Mouse (Mus musculus) heart, embryonic 13.5 days (tissue): ENCODE results near the gene Pde5a. TPM values are rescaled to one million over a fixed set of nuclear protein-coding genes. Genes with fewer than 3 reads are reported as not detected.

Experiments
- ATAC-seq: fragments of 200-750 bp; cut with Nextera tagmentation; 2 replicates; pipeline ENCODE4 v1.8.0; 2017; ENCODE audit warnings: moderate TSS enrichment; ENCODE audit not compliant: insufficient number of reproducible peaks, low FRiP score, low TSS enrichment; ENCODE audit errors: extremely low read depth
- H3K27ac ChIP-seq: fragments of 300-500 bp; sonication (generic); replicated peaks from 2 replicates; pipeline ENCODE4 v1.5.1; 2015; ENCODE audit warnings: moderate library complexity, mild to moderate bottlenecking, inconsistent platforms
- H3K27me3 ChIP-seq: fragments of 300-500 bp; sonication (generic); replicated peaks from 2 replicates; pipeline ENCODE4 v1.6.1; 2015; ENCODE audit warnings: mild to moderate bottlenecking, inconsistent platforms
- H3K36me3 ChIP-seq: fragments of 300-500 bp; sonication (generic); 2 replicates; pipeline ENCODE4 v1.6.1; 2015; ENCODE audit warnings: mild to moderate bottlenecking, inconsistent platforms
- H3K4me1 ChIP-seq: fragments of 300-500 bp; sonication (generic); 2 replicates; pipeline ENCODE4 v1.6.1; 2015; ENCODE audit warnings: inconsistent platforms
- H3K4me2 ChIP-seq: fragments of 300-500 bp; sonication (generic); 2 replicates; pipeline ENCODE4 v1.6.1; 2015; ENCODE audit warnings: inconsistent platforms, mild to moderate bottlenecking, moderate library complexity
- H3K4me3 ChIP-seq: fragments of 300-500 bp; sonication (generic); 2 replicates; pipeline ENCODE4 v1.5.1; 2015; ENCODE audit warnings: moderate library complexity, mild to moderate bottlenecking, inconsistent platforms
- H3K9ac ChIP-seq: fragments of 300-500 bp; sonication (generic); 2 replicates; pipeline ENCODE4 v1.6.1; 2015; ENCODE audit warnings: inconsistent platforms, mild to moderate bottlenecking, moderate library complexity
- H3K9me3 ChIP-seq: fragments of 300-500 bp; sonication (generic); 2 replicates; pipeline ENCODE4 v1.6.1; 2016; ENCODE audit warnings: inconsistent platforms
- WGBS: fragments of 180-500 bp; shearing (Covaris S2); methylation state at CpG from one replicate; pipeline ENCODE4 v1.1.7; 2015; ENCODE audit warnings: mixed read lengths; 5-methylcytosine and 5-hydroxymethylcytosine counted together
- polyA plus RNA-seq: library from polyadenylated mRNA; unstranded; fragments of >200 nt; fragmentation: Nextera tagmentation; extraction: Ambion mirVana; gene quantifications from 2 replicates; pipeline ENCODE4 v1.2.1, GENCODE M21; 2015

Pde5a gene
- polyA plus RNA-seq, 1 experiment from 2014 or later, result 3.2 TPM

DNA sequence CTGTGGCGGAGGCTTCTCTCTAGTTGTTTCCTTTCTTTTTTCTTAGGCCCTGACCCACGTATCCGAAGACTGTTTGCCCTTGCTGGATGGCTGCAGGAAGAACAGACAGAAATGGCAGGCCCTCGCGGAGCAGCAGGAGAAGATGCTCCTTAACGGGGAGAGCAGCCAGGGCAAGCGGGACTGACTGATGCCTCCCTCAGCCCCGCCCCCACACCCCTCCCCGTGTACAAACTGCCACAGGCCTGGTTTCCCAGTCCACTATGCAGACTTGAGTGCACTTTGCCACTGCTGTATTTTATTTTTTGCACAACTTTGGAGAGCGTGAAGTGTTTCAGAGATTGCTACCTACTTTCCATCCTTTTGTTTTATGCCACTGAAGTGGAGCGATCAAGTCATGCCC is 126.4 kb downstream of the Pde5a start:
- 40% methylated on average over 11 of the region's 11 CpGs for WGBS
- peak overlapping the region; percentile 37 for H3K4me2 ChIP-seq

DNA sequence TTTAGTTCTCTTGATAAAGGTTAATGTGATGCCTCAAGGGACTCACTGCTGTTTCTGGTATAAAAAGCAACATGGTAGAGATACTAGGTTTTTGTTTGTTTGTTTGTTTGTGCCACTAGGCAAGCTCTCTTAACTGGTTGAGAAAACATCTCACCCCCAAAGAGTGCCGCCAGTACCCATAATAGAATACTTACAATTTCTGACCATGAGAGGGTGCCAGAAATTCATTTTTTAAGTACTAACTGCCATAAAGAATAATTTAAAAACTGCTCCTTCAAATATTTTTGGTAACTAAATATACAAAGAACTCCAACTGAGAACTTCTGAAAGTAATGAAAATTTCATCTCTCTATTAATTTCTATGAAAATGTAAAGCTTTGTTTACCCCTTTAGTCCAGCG is 131.1 kb downstream of the Pde5a start:
- Histone ChIP-seq H3K9ac (no peak overlapping the region), H3K9me3 (no peaks in the 10 kb centered on the region), H3K27me3 (no peaks in the 10 kb centered on the region), H3K36me3 (no peaks in the 10 kb centered on the region), H3K4me3 (no peak overlapping the region), H3K27ac (no peak overlapping the region), H3K4me1 (peaks cover 5% of the 10 kb centered on the region; the same call in 1 of the 2 replicates), H3K4me2 (no peak overlapping the region)
- 71% methylated on average over 2 of the region's 2 CpGs for WGBS
- no peak for ATAC-seq

More for the DNA sequence above, 126.4 kb downstream of the Pde5a start:
- Histone ChIP-seq H3K36me3 (no peaks in the 10 kb centered on the region), H3K27me3 (no peaks in the 10 kb centered on the region), H3K27ac (no peak overlapping the region), H3K9ac (no peak overlapping the region), H3K4me3 (no peak overlapping the region), H3K9me3 (no peaks in the 10 kb centered on the region), H3K4me1 (peaks cover 5% of the 10 kb centered on the region; the same call in 1 of the 2 replicates)
- ATAC-seq, result no peak

DNA sequence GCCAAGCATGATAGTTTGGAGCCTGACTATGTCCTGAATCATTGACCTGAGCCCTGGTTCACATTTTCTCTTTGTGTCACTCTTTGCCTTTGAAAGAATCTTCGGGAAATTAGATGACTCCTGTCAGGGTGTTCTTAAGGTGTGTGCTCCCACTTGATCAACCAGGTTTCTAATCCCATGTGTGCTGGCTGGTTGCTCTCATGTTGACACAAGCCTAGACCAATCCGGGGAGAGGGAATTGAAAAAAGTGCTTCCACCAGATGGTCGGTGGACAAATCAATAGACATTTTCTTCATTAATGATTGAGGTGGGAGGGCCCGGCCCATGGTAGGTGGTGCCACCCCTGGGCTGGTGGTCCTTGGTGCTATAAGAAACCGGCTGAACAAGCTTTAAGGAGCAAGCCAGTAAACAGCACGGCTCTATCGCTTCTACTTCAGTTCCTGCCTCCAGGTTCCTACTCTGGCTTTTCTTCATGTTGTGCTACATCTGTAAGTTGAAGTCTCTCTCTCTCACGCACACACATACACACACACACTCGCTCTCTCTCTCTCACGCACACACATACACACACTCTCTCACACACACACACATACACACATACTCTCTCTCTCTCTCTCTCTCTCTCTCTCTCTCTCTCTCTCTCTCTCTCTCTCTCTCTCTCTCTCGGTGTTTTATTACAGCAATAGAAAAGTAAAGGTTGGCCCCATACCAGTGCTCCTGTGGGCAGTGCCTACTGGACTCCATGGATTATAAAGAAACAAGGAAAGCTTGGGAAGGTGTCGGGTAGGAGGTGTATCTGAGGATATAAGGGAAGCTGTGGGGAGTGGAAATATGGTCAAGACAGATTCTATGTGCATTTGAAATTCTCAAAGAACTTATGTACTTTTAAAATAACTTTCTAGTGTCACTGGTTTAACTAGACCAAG is 132.1 kb downstream of the Pde5a start:
- Histone ChIP-seq H3K4me2 (no peak overlapping the region), H3K9ac (no peak overlapping the region), H3K4me1 (no peaks in the 10 kb centered on the region), H3K9me3 (no peaks in the 10 kb centered on the region), H3K27ac (no peak overlapping the region), H3K4me3 (no peak overlapping the region), H3K27me3 (no peaks in the 10 kb centered on the region), H3K36me3 (no peaks in the 10 kb centered on the region)
- 81% methylated on average over 12 of the region's 12 CpGs for WGBS
- ATAC-seq, result no peak

DNA sequence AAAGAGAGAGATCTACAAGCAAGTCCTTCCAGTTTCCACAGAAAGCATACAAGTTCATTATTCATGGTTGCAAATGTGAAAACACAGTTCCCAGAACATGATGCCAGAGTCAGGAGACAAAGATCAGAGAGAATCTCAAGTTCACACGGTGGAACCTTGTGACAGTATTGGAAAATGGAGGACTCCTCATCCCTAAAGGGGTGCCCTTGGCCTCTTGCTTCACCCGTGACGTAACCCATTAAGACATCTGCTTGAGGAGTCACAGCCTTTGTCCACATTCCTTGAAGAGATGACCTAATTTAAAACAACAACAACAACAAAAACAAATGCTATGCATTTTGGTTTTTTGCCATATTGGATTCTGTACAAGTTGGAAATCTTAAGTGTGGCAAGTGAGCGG is 136.3 kb downstream of the Pde5a start:
- H3K9ac ChIP-seq, result no peak overlapping the region
- H3K4me3 ChIP-seq, result no peak overlapping the region
- no peak overlapping the region for H3K4me2 ChIP-seq
- H3K27me3 ChIP-seq, result no peaks in the 10 kb centered on the region
- H3K36me3 ChIP-seq, result no peaks in the 10 kb centered on the region
- no peak for ATAC-seq
- H3K4me1 ChIP-seq, result no peaks in the 10 kb centered on the region
- H3K9me3 ChIP-seq, result no peaks in the 10 kb centered on the region
- 71% methylated on average over 4 of the region's 4 CpGs for WGBS
- no peak overlapping the region for H3K27ac ChIP-seq

DNA sequence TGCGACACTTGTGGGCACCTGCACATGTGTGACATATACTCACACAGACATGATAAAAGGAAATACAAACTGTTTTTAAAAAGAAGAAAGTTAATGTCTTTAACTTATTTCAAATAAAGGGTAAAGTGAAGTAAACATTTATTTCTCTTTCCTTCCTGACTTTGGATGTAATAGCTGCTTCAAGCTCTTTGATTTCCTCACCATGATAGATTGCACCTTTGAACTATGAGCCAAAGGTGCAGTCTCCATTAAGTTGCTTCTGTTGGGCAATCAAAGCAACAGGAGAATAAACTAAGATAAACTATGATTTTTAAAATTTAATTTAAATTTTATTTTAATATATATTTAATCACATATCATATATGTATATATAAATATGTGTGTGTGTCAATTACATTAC is 139.5 kb downstream of the Pde5a start:
- H3K4me2 ChIP-seq, result no peak overlapping the region
- H3K4me1 ChIP-seq, result no peaks in the 10 kb centered on the region
- no peaks in the 10 kb centered on the region for H3K27me3 ChIP-seq
- H3K27ac ChIP-seq, result no peak overlapping the region
- no peaks in the 10 kb centered on the region for H3K9me3 ChIP-seq
- H3K9ac ChIP-seq, result no peak overlapping the region
- WGBS, result 100% methylated on average over 1 of the region's 1 CpGs
- H3K4me3 ChIP-seq, result no peak overlapping the region
- no peak for ATAC-seq
- no peaks in the 10 kb centered on the region for H3K36me3 ChIP-seq

DNA sequence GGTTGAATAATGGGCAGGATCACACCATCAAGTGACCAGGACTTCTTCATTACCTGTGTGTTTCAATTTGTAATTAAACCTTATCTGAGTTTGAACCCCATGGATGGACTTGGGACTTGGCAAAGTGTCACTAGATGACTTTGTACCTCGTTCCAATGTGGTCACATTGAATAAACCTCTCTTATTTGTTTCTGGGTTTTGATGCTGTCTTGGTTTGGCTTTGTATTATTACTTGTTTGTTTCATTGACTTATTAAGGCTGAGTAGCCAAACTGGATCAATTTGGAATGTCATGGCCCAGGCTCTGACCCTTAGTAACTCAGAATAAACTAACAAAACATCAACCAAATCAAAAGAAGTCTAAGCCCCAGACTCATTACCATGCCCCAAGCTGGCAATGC is 142.8 kb downstream of the Pde5a start:
- Histone ChIP-seq H3K4me1 (no peaks in the 10 kb centered on the region), H3K9me3 (no peaks in the 10 kb centered on the region), H3K36me3 (no peaks in the 10 kb centered on the region), H3K4me3 (no peak overlapping the region), H3K4me2 (no peak overlapping the region), H3K9ac (no peak overlapping the region), H3K27ac (no peak overlapping the region), H3K27me3 (no peaks in the 10 kb centered on the region)
- ATAC-seq, result no peak
- 78% methylated on average over 1 of the region's 1 CpGs for WGBS

DNA sequence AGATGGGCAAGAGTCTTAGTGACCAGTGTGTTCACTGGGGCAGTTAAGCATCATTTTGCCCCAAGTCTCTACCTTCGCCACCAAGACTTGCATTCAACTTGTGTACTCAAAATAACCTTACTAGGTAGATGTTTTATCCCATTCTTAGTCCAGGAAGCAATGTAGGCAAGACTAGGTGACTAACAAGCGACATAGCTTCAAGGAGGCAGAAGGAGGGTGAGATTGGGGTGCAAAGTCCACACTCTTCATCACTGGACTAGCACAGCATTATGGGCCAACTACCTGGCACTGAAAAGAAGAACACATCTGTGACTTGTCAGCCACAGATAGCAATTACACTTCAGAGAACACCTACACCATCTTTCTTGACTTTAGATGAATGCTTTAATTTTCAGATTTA is 148.1 kb downstream of the Pde5a start:
- Histone ChIP-seq H3K9me3 (no peaks in the 10 kb centered on the region), H3K36me3 (no peaks in the 10 kb centered on the region), H3K4me1 (no peaks in the 10 kb centered on the region), H3K27me3 (no peaks in the 10 kb centered on the region), H3K4me2 (no peak overlapping the region), H3K4me3 (no peak overlapping the region), H3K27ac (no peak overlapping the region), H3K9ac (no peak overlapping the region)
- 68% methylated on average over 2 of the region's 2 CpGs for WGBS
- no peak for ATAC-seq

DNA sequence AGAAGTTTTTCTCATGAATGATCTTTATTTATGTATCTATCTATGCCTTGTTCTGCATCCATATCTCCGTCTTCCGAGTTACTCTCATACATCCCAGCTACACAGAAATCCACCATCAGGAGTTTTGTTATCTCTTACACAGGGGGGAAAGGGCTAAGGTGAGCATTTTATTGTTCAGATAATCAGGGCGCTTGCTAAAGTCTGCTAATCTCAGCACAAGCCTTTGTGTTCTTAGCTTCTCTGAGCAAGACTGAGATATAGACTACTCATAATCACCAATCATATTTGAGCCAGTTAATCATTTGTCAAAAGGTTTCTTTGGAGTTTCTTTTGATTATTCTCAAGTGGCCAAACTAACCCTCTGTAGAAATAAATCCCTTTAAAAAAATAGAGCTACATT is 148.8 kb downstream of the Pde5a start:
- H3K36me3 ChIP-seq, result no peaks in the 10 kb centered on the region
- no peak overlapping the region for H3K27ac ChIP-seq
- H3K9ac ChIP-seq, result no peak overlapping the region
- H3K4me2 ChIP-seq, result no peak overlapping the region
- H3K27me3 ChIP-seq, result no peaks in the 10 kb centered on the region
- H3K4me1 ChIP-seq, result no peaks in the 10 kb centered on the region
- no peaks in the 10 kb centered on the region for H3K9me3 ChIP-seq
- no peak for ATAC-seq
- WGBS, result 67% methylated on average over 3 of the region's 3 CpGs
- H3K4me3 ChIP-seq, result no peak overlapping the region

DNA sequence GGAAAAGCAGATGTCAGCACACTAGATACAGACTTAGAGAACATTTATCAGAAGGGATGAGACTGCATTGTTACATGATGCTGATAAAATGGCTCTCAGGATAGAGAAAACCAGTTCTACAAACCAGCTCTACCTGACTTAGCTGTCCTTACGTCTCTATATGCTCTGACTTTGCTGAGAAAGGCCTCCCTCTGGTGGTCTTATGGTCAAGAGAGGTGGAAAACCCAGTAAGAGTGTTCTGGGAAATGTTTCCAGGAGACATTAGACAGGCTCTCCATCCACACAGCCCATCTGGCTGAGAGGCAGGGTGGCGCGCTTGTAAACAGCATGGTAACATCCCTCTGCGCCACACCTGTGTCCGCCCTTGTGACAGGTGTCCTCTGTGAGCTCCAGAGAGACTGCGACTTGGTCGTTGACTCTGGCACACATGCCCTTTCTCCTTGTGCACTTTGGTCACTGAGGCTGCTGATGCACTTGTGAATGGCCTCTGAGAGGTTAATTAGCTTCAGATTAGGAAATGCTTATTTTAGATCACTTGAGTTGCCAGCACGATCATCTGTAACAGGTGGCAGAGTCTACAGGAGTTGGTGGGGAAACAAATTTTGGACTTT is 150.1 kb downstream of the Pde5a start:
- Histone ChIP-seq H3K9ac (no peak overlapping the region), H3K4me3 (no peak overlapping the region), H3K9me3 (no peaks in the 10 kb centered on the region), H3K4me1 (no peaks in the 10 kb centered on the region), H3K4me2 (no peak overlapping the region), H3K27me3 (no peaks in the 10 kb centered on the region), H3K36me3 (no peaks in the 10 kb centered on the region), H3K27ac (no peak overlapping the region)
- WGBS, result 69% methylated on average over 8 of the region's 8 CpGs
- no peak for ATAC-seq

DNA sequence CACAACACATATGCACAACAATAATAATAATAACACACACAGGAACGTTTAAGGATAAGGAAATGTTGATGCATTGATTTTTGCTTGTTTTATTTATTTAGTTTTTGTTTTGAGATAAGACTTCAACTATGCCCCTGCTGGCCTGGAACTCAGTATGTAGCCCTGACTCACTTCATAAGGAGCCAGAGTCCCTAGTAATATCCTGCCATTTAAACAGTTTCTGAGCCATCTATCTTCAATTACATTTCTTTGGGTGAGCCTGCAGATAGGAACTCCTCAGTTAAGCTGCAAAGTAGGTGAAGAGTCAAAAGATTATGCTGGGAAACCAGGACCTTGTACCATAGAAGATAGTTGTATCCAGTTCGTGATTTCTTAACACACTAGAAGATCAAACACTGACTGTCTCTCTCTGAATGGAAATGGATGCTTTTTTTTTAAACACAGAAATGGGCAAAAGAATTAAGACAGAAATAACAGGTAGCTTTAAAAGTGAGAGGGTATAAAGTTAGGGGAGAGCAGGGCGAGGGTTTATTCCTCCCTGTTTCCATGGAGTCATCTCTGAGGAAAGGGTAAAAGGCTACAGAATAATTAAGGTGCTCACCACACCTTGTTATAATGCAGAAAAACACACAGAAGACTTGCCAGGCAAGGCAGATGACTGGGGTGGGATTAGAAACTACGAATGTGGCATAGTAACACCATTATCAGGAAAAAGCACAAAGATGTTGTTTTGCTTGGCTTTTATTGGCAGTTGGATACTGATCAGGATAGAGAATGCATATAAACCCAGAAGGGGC is 159.0 kb downstream of the Pde5a start:
- H3K36me3 ChIP-seq, result no peaks in the 10 kb centered on the region
- H3K4me1 ChIP-seq, result no peaks in the 10 kb centered on the region
- H3K9me3 ChIP-seq, result no peaks in the 10 kb centered on the region
- no peaks in the 10 kb centered on the region for H3K27me3 ChIP-seq
- WGBS, result 62% methylated on average over 4 of the region's 4 CpGs
- H3K27ac ChIP-seq, result peak overlapping the region; percentile 50; the same call in 1 of the 2 replicates
- ATAC-seq, result no peak
- H3K9ac ChIP-seq, result no peak overlapping the region
- no peak overlapping the region for H3K4me2 ChIP-seq
- no peak overlapping the region for H3K4me3 ChIP-seq

DNA sequence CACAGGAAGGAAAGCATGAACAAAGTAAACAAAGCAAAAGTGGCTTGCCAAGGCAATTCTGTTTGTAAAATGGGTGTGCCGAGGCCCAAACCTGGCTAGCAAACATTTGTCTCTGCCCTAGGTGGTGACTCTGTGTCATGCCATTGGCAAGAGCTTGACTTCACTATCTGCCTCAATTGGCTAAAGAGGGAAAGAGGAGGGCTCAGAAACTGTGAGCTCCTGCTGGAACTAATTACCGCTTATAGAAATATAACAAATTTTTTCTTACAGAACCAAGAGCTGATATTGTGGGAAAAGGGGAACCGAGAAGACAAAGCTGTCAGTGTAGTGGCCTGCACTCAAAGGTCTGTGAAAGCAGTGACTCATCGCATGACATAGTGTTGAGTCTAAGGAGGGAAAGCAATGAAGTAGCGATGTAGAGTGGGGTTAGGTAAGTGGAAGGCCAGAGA is 159.6 kb downstream of the Pde5a start:
- Histone ChIP-seq H3K9me3 (no peaks in the 10 kb centered on the region), H3K4me1 (no peaks in the 10 kb centered on the region), H3K4me2 (no peak overlapping the region), H3K27ac (peak overlapping the region; percentile 50; the same call in 1 of the 2 replicates), H3K36me3 (no peaks in the 10 kb centered on the region), H3K4me3 (no peak overlapping the region), H3K27me3 (no peaks in the 10 kb centered on the region), H3K9ac (no peak overlapping the region)
- WGBS, result 57% methylated on average over 5 of the region's 5 CpGs
- no peak for ATAC-seq
